Mouse (Mus musculus) embryonic fibroblast, embryonic 13.5 days (primary cell): ENCODE data around the gene Nlgn1.

Experiments used
- CTCF ChIP-seq: IDR thresholded peaks from 2 replicates; pipeline ENCODE4 v1.5.1; 2011; ENCODE audit warnings: mild to moderate bottlenecking, control low read depth, low read length, moderate library complexity, borderline replicate concordance; ENCODE audit not compliant: insufficient read depth
- POLR2A ChIP-seq: IDR thresholded peaks from 2 replicates; pipeline ENCODE4 v1.6.1; 2011; ENCODE audit warnings: low read depth, mild to moderate bottlenecking, control low read depth, low read length, moderate library complexity

GRCm38 (mm10) chr3:26146174-26146573, 186.1 kb downstream of the Nlgn1 start:
- TF ChIP-seq CTCF (no peak), POLR2A (no peak)
